Comparison of ENCODE assay signal across 8 mouse cellular contexts in genomic region chrX:142967067-142967466, GRCm38 (mm10). TPM values are rescaled to one million over a fixed set of nuclear protein-coding genes. Genes with fewer than 3 reads are reported as not detected.
DNase-seq lines count a peak whose midpoint lies in the region; ATAC-seq and TF ChIP-seq lines count a peak whose summit lies in the region.

No protein-coding gene starts in this region.

- TF ChIP-seq POLR2A in cortical plate, adult 2 months (IDR thresholded peaks at IDR 0.05; ENCODE audit: extremely low read depth, insufficient read depth, low read length) = no peak

- 0 out of 2 replicates have a peak overlapping the region, but pooled peaks have one; percentile 15 for H3K9ac ChIP-seq in hindbrain, embryonic 11.5 days (ENCODE audit: low read depth, low read length)
- peak overlapping the region; percentile 82 for H3K9ac ChIP-seq in liver, embryonic 15.5 days
- H3K9ac ChIP-seq in stomach, postnatal 0 days (ENCODE audit: low read length) = 0 out of 2 replicates have a peak overlapping the region, but pooled peaks have one; percentile 76

- peak; percentile 25; the same call in 1 of the 2 replicates for ATAC-seq in hindbrain, embryonic 11.5 days (ENCODE audit: low FRiP score)
- no peak for ATAC-seq in liver, embryonic 15.5 days (ENCODE audit: insufficient read depth)
- no peak for ATAC-seq in stomach, postnatal 0 days (ENCODE audit: low FRiP score, low TSS enrichment)

- peak overlapping the region; percentile 80 for H3K4me3 ChIP-seq in cortical plate, adult 2 months (ENCODE audit: insufficient read depth, low read length)
- H3K4me3 ChIP-seq in hindbrain, embryonic 11.5 days (ENCODE audit: low read depth, low read length) = peak overlapping the region; percentile 61
- peak overlapping the region; percentile 82 for H3K4me3 ChIP-seq in liver, embryonic 15.5 days (replicated peaks)
- peak overlapping the region; percentile 62 for H3K4me3 ChIP-seq in stomach, postnatal 0 days (ENCODE audit: low read depth, low read length)

- no peak for TF ChIP-seq EP300 in stomach, postnatal 0 days (optimal IDR thresholded peaks at IDR 0.05)

- H3K27ac ChIP-seq in cortical plate, adult 2 months (ENCODE audit: insufficient read depth, low read length) = no peak overlapping the region
- H3K27ac ChIP-seq in hindbrain, embryonic 11.5 days (ENCODE audit: low read depth, low read length) = no peak overlapping the region
- H3K27ac ChIP-seq in liver, embryonic 15.5 days (replicated peaks) = peak overlapping the region; percentile 87
- H3K27ac ChIP-seq in stomach, postnatal 0 days (replicated peaks) = no peak overlapping the region

- 50% methylated on average over 7 of the region's 7 CpGs for WGBS in hindbrain, embryonic 11.5 days
- WGBS in liver, embryonic 15.5 days (ENCODE audit: insufficient replicate concordance) = 34% methylated on average over 7 of the region's 7 CpGs
- WGBS in stomach, postnatal 0 days = 42% methylated on average over 7 of the region's 7 CpGs

- peak; percentile 2 to 17 for DNase-seq in layer of hippocampus, postnatal 10 days (ENCODE audit: low spot score in 2 of 2)
- DNase-seq in layer of hippocampus, adult 8-10 months (ENCODE audit: low spot score in 2 of 2) = no peak
- DNase-seq in hindbrain, embryonic 11.5 days (ENCODE audit: low spot score) = peak; percentile 25
- no peak for DNase-seq in stomach, postnatal 0 days (ENCODE audit: low spot score)
- DNase-seq in adipocyte (ENCODE audit: low spot score) = no peak
- no peak for DNase-seq in MN1 (ENCODE audit: low spot score)

- H3K4me1 ChIP-seq in cortical plate, adult 2 months (ENCODE audit: control insufficient read depth, insufficient read depth, low read length) = no peaks in the 10 kb centered on the region
- no peaks in the 10 kb centered on the region for H3K4me1 ChIP-seq in hindbrain, embryonic 11.5 days (replicated peaks; ENCODE audit: control insufficient read depth, insufficient read depth, low read length)
- H3K4me1 ChIP-seq in liver, embryonic 15.5 days (replicated peaks) = peaks cover 25% of the 10 kb centered on the region
- no peaks in the 10 kb centered on the region for H3K4me1 ChIP-seq in stomach, postnatal 0 days (replicated peaks; ENCODE audit: control insufficient read depth, insufficient read depth)

- TF ChIP-seq CTCF in cortical plate, adult 2 months (IDR thresholded peaks at IDR 0.05; ENCODE audit: extremely low read depth, insufficient read depth, low read length) = no peak
- no peak for TF ChIP-seq CTCF in stomach, postnatal 0 days (IDR thresholded peaks at IDR 0.05; ENCODE audit: low read depth)

- H3K27me3 ChIP-seq in hindbrain, embryonic 11.5 days (ENCODE audit: control insufficient read depth, insufficient read depth, low read length) = peaks cover 3% of the 10 kb centered on the region
- H3K27me3 ChIP-seq in liver, embryonic 15.5 days = no peaks in the 10 kb centered on the region
- no peaks in the 10 kb centered on the region for H3K27me3 ChIP-seq in stomach, postnatal 0 days (ENCODE audit: control insufficient read depth, insufficient read depth, low read length)

- no peaks in the 10 kb centered on the region for H3K36me3 ChIP-seq in hindbrain, embryonic 11.5 days (ENCODE audit: control insufficient read depth, insufficient read depth, low read length)
- H3K36me3 ChIP-seq in liver, embryonic 15.5 days (replicated peaks) = 0 out of 2 replicates have a peak, but pooled peaks cover 8% of the 10 kb centered on the region
- no peaks in the 10 kb centered on the region for H3K36me3 ChIP-seq in stomach, postnatal 0 days (ENCODE audit: control insufficient read depth, insufficient read depth, low read length)

- H3K4me2 ChIP-seq in hindbrain, embryonic 11.5 days (replicated peaks; ENCODE audit: low read depth, low read length) = no peak overlapping the region; the same call in 1 of the 2 replicates
- peak overlapping the region; percentile 69 for H3K4me2 ChIP-seq in liver, embryonic 15.5 days
- H3K4me2 ChIP-seq in stomach, postnatal 0 days (replicated peaks; ENCODE audit: low read depth) = peak overlapping the region; percentile 35

- H3K9me3 ChIP-seq in hindbrain, embryonic 11.5 days (ENCODE audit: control insufficient read depth, low read length) = no peaks in the 10 kb centered on the region
- H3K9me3 ChIP-seq in liver, embryonic 15.5 days (replicated peaks) = no peaks in the 10 kb centered on the region
- H3K9me3 ChIP-seq in stomach, postnatal 0 days (ENCODE audit: control insufficient read depth, low read length) = no peaks in the 10 kb centered on the region

RNA-seq across cellular contexts. Expression of gene Ammecr1, which starts 0.5 kb away (rescaled TPM):
- total RNA-seq in layer of hippocampus, postnatal 10 days (2021) = 1 to 10 TPM; 3.3 to 3.7 TPM
- total RNA-seq in layer of hippocampus, adult 8-10 months (2022) = 1 to 10 TPM; 1.7 to 2.7 (median 2.2) TPM
- 1.6 and 1.7 TPM in 2 replicates for polyA plus RNA-seq in cortical plate, adult 2 months (2012; rRNA removed)
- polyA plus RNA-seq in hindbrain, embryonic 11.5 days (2014; fragmentation: Nextera tagmentation; extraction: Ambion mirVana) = 12.3 and 15.0 TPM in 2 replicates
- polyA plus RNA-seq in liver, embryonic 15.5 days (2015; fragmentation: Nextera tagmentation; extraction: Ambion mirVana) = 9.4 and 10.9 TPM in 2 replicates
- 6.3 and 7.1 TPM in 2 replicates for polyA plus RNA-seq in stomach, postnatal 0 days (2015; fragmentation: Nextera tagmentation; extraction: Ambion mirVana)

Comparison
In these comparisons a context has a peak if more than half of its experiments do, and no peak if none do; other contexts are left out.
1. DNase-seq: peak in layer of hippocampus, postnatal 10 days (2 of 2) and hindbrain, embryonic 11.5 days (single experiment); none in layer of hippocampus, adult 8-10 months (0 of 2), stomach, postnatal 0 days (single experiment), adipocyte (single experiment) and MN1 (single experiment).
2. H3K9ac ChIP-seq: peak in every context shown above with its lines; median percentile 82 in liver, embryonic 15.5 days; 76 in stomach, postnatal 0 days; 15 in hindbrain, embryonic 11.5 days.
3. Peak in every context shown above with its lines, with median percentiles within 50 percentile points of each other: H3K4me3 ChIP-seq.